ENCODE assay signal across 14 mouse cellular contexts in the genomic region with DNA sequence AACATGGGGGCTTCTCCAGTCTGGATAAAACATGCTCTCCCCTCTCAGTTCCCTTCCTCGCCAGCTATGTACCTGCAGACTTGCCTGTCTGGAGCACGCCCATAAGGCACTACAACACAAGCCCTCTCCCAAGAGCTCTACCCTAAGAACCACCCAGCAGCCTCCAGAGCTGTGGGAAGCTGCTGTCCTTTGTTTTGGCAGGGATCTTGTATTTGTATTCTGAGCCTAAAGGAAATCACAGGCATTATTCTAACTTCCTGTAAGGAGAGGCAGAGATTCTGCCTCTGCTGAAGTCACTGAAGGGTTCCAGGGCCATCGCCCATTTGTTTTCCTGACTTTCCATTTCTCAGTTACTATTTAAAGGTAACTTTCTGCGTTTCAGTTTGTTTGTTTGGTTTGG.
DNase-seq lines count a peak whose midpoint lies in the region; ATAC-seq lines count a peak whose summit lies in the region.
"Had no signal": no experiment of that assay in that cellular context is flagged by ENCODE, and none has a peak within 500 bp of the region (broad histone marks: within the 10 kb centered on the region; RNA-seq: fewer than 3 reads in every experiment).

No protein-coding gene starts in this region.

- H3K36me3 ChIP-seq in heart, embryonic 14.5 days (ENCODE audit: control insufficient read depth, insufficient read depth, low read length), result no peaks in the 10 kb centered on the region
- H3K36me3 ChIP-seq in lung, embryonic 15.5 days, result no peaks in the 10 kb centered on the region
- H3K36me3 ChIP-seq: forebrain, embryonic 12.5 days; limb, embryonic 12.5 days; liver, embryonic 15.5 days; neural tube, embryonic 15.5 days; stomach, embryonic 15.5 days had no signal

- no peak overlapping the region for H3K9ac ChIP-seq in heart, embryonic 14.5 days (ENCODE audit: low read length)
- H3K9ac ChIP-seq in lung, embryonic 15.5 days, result no peak overlapping the region
- H3K9ac ChIP-seq: forebrain, embryonic 12.5 days; limb, embryonic 12.5 days; liver, embryonic 15.5 days; neural tube, embryonic 15.5 days; stomach, embryonic 15.5 days had no signal

- H3K4me3 ChIP-seq in brown adipose tissue, adult 24 weeks (ENCODE audit: insufficient read depth, low read depth, low read length), result no peak overlapping the region
- H3K4me3 ChIP-seq in heart, embryonic 14.5 days (ENCODE audit: control insufficient read depth in 1 of 2, insufficient read depth in 1 of 2, low read depth in 1 of 2, low read length in 2 of 2), result no peak overlapping the region
- H3K4me3 ChIP-seq in lung, embryonic 15.5 days, result no peak overlapping the region
- H3K4me3 ChIP-seq: forebrain, embryonic 12.5 days; limb, embryonic 12.5 days; liver, embryonic 15.5 days; neural tube, embryonic 15.5 days; stomach, embryonic 15.5 days had no signal

- ATAC-seq in heart, embryonic 14.5 days (ENCODE audit: insufficient number of reproducible peaks, insufficient read depth, low FRiP score, low read depth), result peak; percentile 26; the same call in 1 of the 2 replicates
- no peak for ATAC-seq in lung, embryonic 15.5 days (ENCODE audit: borderline replicate concordance, extremely low read depth, low FRiP score, low TSS enrichment)
- ATAC-seq in frontal cortex, adult (ENCODE audit: low TSS enrichment), result no peak

- no peak overlapping the region for H3K4me2 ChIP-seq in heart, embryonic 14.5 days (ENCODE audit: low read length)
- no peak overlapping the region for H3K4me2 ChIP-seq in lung, embryonic 15.5 days
- H3K4me2 ChIP-seq: forebrain, embryonic 12.5 days; limb, embryonic 12.5 days; liver, embryonic 15.5 days; neural tube, embryonic 15.5 days; stomach, embryonic 15.5 days had no signal

- H3K4me1 ChIP-seq in brown adipose tissue, adult 24 weeks (ENCODE audit: control insufficient read depth, insufficient read depth, insufficient read length, low read length), result peaks cover 9% of the 10 kb centered on the region; the same call in 1 of the 2 replicates
- H3K4me1 ChIP-seq in heart, embryonic 14.5 days (ENCODE audit: control insufficient read depth in 2 of 2, insufficient read depth in 2 of 2, low read length in 2 of 2), result no peaks in the 10 kb centered on the region
- no peaks in the 10 kb centered on the region for H3K4me1 ChIP-seq in lung, embryonic 15.5 days
- H3K4me1 ChIP-seq: forebrain, embryonic 12.5 days; limb, embryonic 12.5 days; liver, embryonic 15.5 days; neural tube, embryonic 15.5 days; stomach, embryonic 15.5 days had no signal

- DNase-seq in heart, adult 11 months, result peak; percentile 95
- no peak for DNase-seq in heart, postnatal 25 days (ENCODE audit: low spot score)
- no peak for DNase-seq in left cerebral cortex, adult 8-10 months (ENCODE audit: low spot score in 2 of 2)
- DNase-seq in adrenal gland, postnatal 25 days, result no peak

- no peaks in the 10 kb centered on the region for H3K9me3 ChIP-seq in heart, embryonic 14.5 days (ENCODE audit: control insufficient read depth, low read length)
- no peaks in the 10 kb centered on the region for H3K9me3 ChIP-seq in lung, embryonic 15.5 days
- H3K9me3 ChIP-seq: forebrain, embryonic 12.5 days; limb, embryonic 12.5 days; liver, embryonic 15.5 days; neural tube, embryonic 15.5 days; stomach, embryonic 15.5 days had no signal

- intact Hi-C loops in heart, postnatal 25 days (cut with DNase I), result loop anchor here (1.0 to 5.0 kb wide), 5 partner anchors 85 to 310 kb away; no protein-coding TSS in a partner anchor

- no peaks in the 10 kb centered on the region for H3K27me3 ChIP-seq in heart, embryonic 14.5 days (ENCODE audit: control insufficient read depth, insufficient read depth, low read length)
- no peaks in the 10 kb centered on the region for H3K27me3 ChIP-seq in lung, embryonic 15.5 days
- H3K27me3 ChIP-seq: CH12.LX; forebrain, embryonic 12.5 days; limb, embryonic 12.5 days; liver, embryonic 15.5 days; neural tube, embryonic 15.5 days; stomach, embryonic 15.5 days had no signal

- WGBS in heart, embryonic 14.5 days, result 47% methylated on average over 4 of the region's 4 CpGs
- 65% methylated on average over 4 of the region's 4 CpGs for WGBS in lung, embryonic 15.5 days

- peak overlapping the region; percentile 73; the same call in 1 of the 2 replicates for H3K27ac ChIP-seq in brown adipose tissue, adult 24 weeks (replicated peaks; ENCODE audit: low read depth, low read length)
- H3K27ac ChIP-seq in heart, embryonic 14.5 days (replicated peaks in 1 of 2; ENCODE audit: control insufficient read depth in 1 of 2, insufficient read depth in 1 of 2, low read depth in 2 of 2, low read length in 2 of 2), result peak overlapping the region; percentile 9 to 55; a peak in 3 of 4 replicates
- peak overlapping the region; percentile 9 for H3K27ac ChIP-seq in lung, embryonic 15.5 days
- H3K27ac ChIP-seq: forebrain, embryonic 12.5 days; limb, embryonic 12.5 days; liver, embryonic 15.5 days; neural tube, embryonic 15.5 days; stomach, embryonic 15.5 days had no signal

Comparison
In these comparisons a context has a peak if more than half of its experiments do, and no peak if none do; other contexts are left out.
1. H3K27ac ChIP-seq: peak in every context shown above with its lines; median percentile 73 in brown adipose tissue, adult 24 weeks; 32 in heart, embryonic 14.5 days; 9 in lung, embryonic 15.5 days.